ENCODE assay signal across 8 mouse cellular contexts in genomic region chr10:43467659-43468058, GRCm38 (mm10). TPM values are rescaled to one million over a fixed set of nuclear protein-coding genes. Genes with fewer than 3 reads are reported as not detected.
DNase-seq lines count a peak whose midpoint lies in the region; ATAC-seq lines count a peak whose summit lies in the region.

No protein-coding gene starts in this region.

- H3K27ac ChIP-seq in neural tube, embryonic 11.5 days (ENCODE audit: low read depth, low read length) = no peak overlapping the region
- no peak overlapping the region for H3K27ac ChIP-seq in stomach, embryonic 15.5 days

- no peaks in the 10 kb centered on the region for H3K36me3 ChIP-seq in erythroblast, embryonic 14.5 days (ENCODE audit: control insufficient read depth)
- H3K36me3 ChIP-seq in neural tube, embryonic 11.5 days (ENCODE audit: control insufficient read depth, insufficient read depth, low read length) = no peaks in the 10 kb centered on the region
- no peaks in the 10 kb centered on the region for H3K36me3 ChIP-seq in stomach, embryonic 15.5 days

- no peak overlapping the region for H3K9ac ChIP-seq in neural tube, embryonic 11.5 days (ENCODE audit: low read length)
- H3K9ac ChIP-seq in stomach, embryonic 15.5 days = no peak overlapping the region

- no peaks in the 10 kb centered on the region for H3K9me3 ChIP-seq in erythroblast, embryonic 14.5 days (ENCODE audit: control insufficient read depth, low read length)
- no peaks in the 10 kb centered on the region for H3K9me3 ChIP-seq in neural tube, embryonic 11.5 days (ENCODE audit: control insufficient read depth, low read length)
- H3K9me3 ChIP-seq in stomach, embryonic 15.5 days = no peaks in the 10 kb centered on the region; the same call in 1 of the 2 replicates

- H3K27me3 ChIP-seq in erythroblast, embryonic 14.5 days (ENCODE audit: control insufficient read depth) = no peaks in the 10 kb centered on the region
- H3K27me3 ChIP-seq in neural tube, embryonic 11.5 days (ENCODE audit: control insufficient read depth, insufficient read depth, low read length) = no peaks in the 10 kb centered on the region
- H3K27me3 ChIP-seq in stomach, embryonic 15.5 days (replicated peaks) = no peaks in the 10 kb centered on the region

- peak overlapping the region; percentile 49 for H3K4me3 ChIP-seq in erythroblast, embryonic 14.5 days (replicated peaks)
- no peak overlapping the region for H3K4me3 ChIP-seq in neural tube, embryonic 11.5 days (ENCODE audit: low read depth, low read length)
- H3K4me3 ChIP-seq in stomach, embryonic 15.5 days (replicated peaks) = no peak overlapping the region

- peaks cover 10% of the 10 kb centered on the region for H3K4me1 ChIP-seq in erythroblast, embryonic 14.5 days (ENCODE audit: control insufficient read depth)
- no peaks in the 10 kb centered on the region for H3K4me1 ChIP-seq in neural tube, embryonic 11.5 days (ENCODE audit: control insufficient read depth, insufficient read depth, low read length)
- H3K4me1 ChIP-seq in stomach, embryonic 15.5 days = no peaks in the 10 kb centered on the region

- WGBS in neural tube, embryonic 11.5 days = 45% methylated on average over 13 of the region's 13 CpGs
- WGBS in stomach, embryonic 15.5 days = 36% methylated on average over 13 of the region's 13 CpGs

- intact Hi-C loops in left cerebral cortex, postnatal 4 days (cut with DNase I) = no loop called here

- ATAC-seq in erythroblast, adult 5-6 weeks (replicated peaks; ENCODE audit: low FRiP score, poor library complexity, severe bottlenecking) = no peak
- ATAC-seq in neural tube, embryonic 11.5 days (ENCODE audit: insufficient read depth, low FRiP score, low TSS enrichment) = no peak
- ATAC-seq in stomach, embryonic 15.5 days (ENCODE audit: insufficient read depth, low FRiP score, low read depth) = no peak
- ATAC-seq in frontal cortex, adult (ENCODE audit: low TSS enrichment) = no peak

- H3K4me2 ChIP-seq in neural tube, embryonic 11.5 days (ENCODE audit: low read depth) = 0 out of 2 replicates have a peak overlapping the region, but pooled peaks have one; percentile 7
- H3K4me2 ChIP-seq in stomach, embryonic 15.5 days = peak overlapping the region; percentile 33

- DNase-seq in neural tube, embryonic 11.5 days (ENCODE audit: low spot score) = no peak
- DNase-seq in neural tube, embryonic 10.5 days (ENCODE audit: extremely low spot score, low spot score) = no peak
- peak; percentile 42 to 64 for DNase-seq in kidney, postnatal 4 days
- DNase-seq in left cerebral cortex, postnatal 4 days = no peak

RNA-seq across cellular contexts. Expression of gene Bend3, which starts 11.0 kb away (rescaled TPM):
- polyA plus RNA-seq in erythroblast, embryonic 14.5 days (2012) = 0.06 and 0.16 TPM in 2 replicates
- total RNA-seq in erythroblast, adult 5-6 weeks (2015; ENCODE audit: low replicate concordance) = 2.1 and 2.3 TPM in 2 replicates
- 0.70 and 0.85 TPM in 2 replicates for total RNA-seq in erythroblast, adult 5-6 weeks (2017; ENCODE audit: low replicate concordance)
- polyA plus RNA-seq in neural tube, embryonic 11.5 days (2014; fragmentation: Nextera tagmentation; extraction: Ambion mirVana) = 8.0 and 8.3 TPM in 2 replicates
- polyA plus RNA-seq in stomach, embryonic 15.5 days (2015; fragmentation: Nextera tagmentation; extraction: Ambion mirVana) = 3.2 and 4.0 TPM in 2 replicates
- 10 to 100 TPM; 13.3 to 14.1 TPM for total RNA-seq in left cerebral cortex, postnatal 4 days (2021)

RNA-seq across cellular contexts. Expression of gene Gm9803, which starts 56.2 kb away (rescaled TPM):
- polyA plus RNA-seq in erythroblast, embryonic 14.5 days (2012) = 0.57 and 1.1 TPM in 2 replicates
- total RNA-seq in erythroblast, adult 5-6 weeks (2015; ENCODE audit: low replicate concordance) = 12.9 and 13.4 TPM in 2 replicates
- 1.3 and 3.3 TPM in 2 replicates for total RNA-seq in erythroblast, adult 5-6 weeks (2017; ENCODE audit: low replicate concordance)
- 12.9 and 13.7 TPM in 2 replicates for polyA plus RNA-seq in neural tube, embryonic 11.5 days (2014; fragmentation: Nextera tagmentation; extraction: Ambion mirVana)
- 9.6 and 36.0 TPM in 2 replicates for polyA plus RNA-seq in stomach, embryonic 15.5 days (2015; fragmentation: Nextera tagmentation; extraction: Ambion mirVana)
- 1 to 10 TPM; 4.9 TPM for total RNA-seq in left cerebral cortex, postnatal 4 days (2021)

Comparison
In these comparisons a context has a peak if more than half of its experiments do, and no peak if none do; other contexts are left out.
1. DNase-seq: peak in kidney, postnatal 4 days (2 of 2); none in neural tube, embryonic 11.5 days (single experiment), neural tube, embryonic 10.5 days (single experiment) and left cerebral cortex, postnatal 4 days (single experiment).